Mouse (Mus musculus) forebrain, embryonic 12.5 days (tissue): ENCODE results near the gene Chst5. TPM values are rescaled to one million over a fixed set of nuclear protein-coding genes. Genes with fewer than 3 reads are reported as not detected.

Experiments used
- ATAC-seq: fragments of 200-750 bp; cut with Nextera tagmentation; 2 replicates; pipeline ENCODE4 v1.8.0; 2017; ENCODE audit warnings: moderate TSS enrichment; ENCODE audit not compliant: low FRiP score
- H3K27ac ChIP-seq: fragments of 300-500 bp; sonication (generic); 2 replicates; pipeline ENCODE4 v1.5.1; 2016; ENCODE audit warnings: mild to moderate bottlenecking
- H3K27me3 ChIP-seq: fragments of 300-500 bp; sonication (generic); 2 replicates; pipeline ENCODE4 v1.6.1; 2016; ENCODE audit warnings: mild to moderate bottlenecking
- H3K36me3 ChIP-seq: fragments of 300-500 bp; sonication (generic); replicated peaks from 2 replicates; pipeline ENCODE4 v1.6.1; 2016; ENCODE audit warnings: mild to moderate bottlenecking
- H3K4me1 ChIP-seq: fragments of 300-500 bp; sonication (generic); 2 replicates; pipeline ENCODE4 v1.6.1; 2016
- H3K4me2 ChIP-seq: fragments of 300-500 bp; sonication (generic); 2 replicates; pipeline ENCODE4 v1.6.1; 2016; ENCODE audit warnings: mild to moderate bottlenecking, moderate library complexity
- H3K4me3 ChIP-seq: fragments of 300-500 bp; sonication (generic); replicated peaks from 2 replicates; pipeline ENCODE4 v1.5.1; 2016; ENCODE audit warnings: mild to moderate bottlenecking
- H3K9ac ChIP-seq: fragments of 300-500 bp; sonication (generic); 2 replicates; pipeline ENCODE4 v1.6.1; 2016; ENCODE audit warnings: mild to moderate bottlenecking
- H3K9me3 ChIP-seq: fragments of 300-500 bp; sonication (generic); 2 replicates; pipeline ENCODE4 v1.6.1; 2016
- WGBS: fragments of 180-500 bp; shearing (Covaris S2); methylation state at CpG from one replicate; pipeline ENCODE4 v1.1.7; 2016; 5-methylcytosine and 5-hydroxymethylcytosine counted together
- polyA plus RNA-seq: library from polyadenylated mRNA; unstranded; fragments of >200 nt; fragmentation: Nextera tagmentation; extraction: Ambion mirVana; gene quantifications from 2 replicates; pipeline ENCODE4 v1.2.1, GENCODE M21; 2016

The Chst5 gene
- polyA plus RNA-seq, result 1.5 and 1.7 TPM in 2 replicates

GRCm38 (mm10) chr8:111909621-111910450, at the start of gene Chst5:
TSS of gene Chst5 (minus strand) at chr8:111910447.
- Histone ChIP-seq H3K4me2 (peak within 1 kb of the TSS; percentile 59), H3K9ac (peak within 1 kb of the TSS; percentile 56), H3K9me3 (no peaks in the 10 kb centered on the region), H3K4me3 (peak within 1 kb of the TSS; percentile 39), H3K27ac (no peak within 1 kb of the TSS), H3K36me3 (no peaks in the 10 kb centered on the region), H3K27me3 (peaks cover 20% of the 10 kb centered on the region), H3K4me1 (peaks cover 16% of the 10 kb centered on the region)
- whole genome bisulfite sequencing, result 3% methylated on average over 47 of the region's 47 CpGs
- ATAC-seq, result peak; percentile 71

- ATAC-seq, result no peak
- H3K36me3 ChIP-seq, result peaks cover 47% of the 10 kb centered on the region
- H3K4me2 ChIP-seq, result no peak overlapping the region
- H3K9me3 ChIP-seq, result no peaks in the 10 kb centered on the region
- 96% methylated on average over 2 of the region's 2 CpGs for WGBS
- no peaks in the 10 kb centered on the region for H3K4me1 ChIP-seq
- H3K27me3 ChIP-seq, result no peaks in the 10 kb centered on the region
- H3K27ac ChIP-seq, result no peak overlapping the region
- no peak overlapping the region for H3K9ac ChIP-seq
- H3K4me3 ChIP-seq, result no peak overlapping the region
Measured at GRCm38 (mm10) chr8:111957231-111957630, 47.0 kb upstream of the Chst5 start.

GRCm38 (mm10) chr8:111955879-111956278, 45.6 kb upstream of the Chst5 start:
- 93% methylated on average over 5 of the region's 5 CpGs for WGBS
- no peaks in the 10 kb centered on the region for H3K4me1 ChIP-seq
- H3K9ac ChIP-seq, result no peak overlapping the region
- no peak overlapping the region for H3K27ac ChIP-seq
- peaks cover 58% of the 10 kb centered on the region for H3K36me3 ChIP-seq
- no peaks in the 10 kb centered on the region for H3K9me3 ChIP-seq
- no peak overlapping the region for H3K4me2 ChIP-seq
- no peaks in the 10 kb centered on the region for H3K27me3 ChIP-seq
- H3K4me3 ChIP-seq, result no peak overlapping the region
- ATAC-seq, result no peak

GRCm38 (mm10) chr8:111954844-111955594, 44.8 kb upstream of the Chst5 start:
- H3K27me3 ChIP-seq, result no peaks in the 10 kb centered on the region
- H3K4me1 ChIP-seq, result no peaks in the 10 kb centered on the region
- no peak overlapping the region for H3K9ac ChIP-seq
- H3K4me2 ChIP-seq, result no peak overlapping the region
- no peak overlapping the region for H3K27ac ChIP-seq
- H3K9me3 ChIP-seq, result no peaks in the 10 kb centered on the region
- H3K4me3 ChIP-seq, result no peak overlapping the region
- peaks cover 53% of the 10 kb centered on the region for H3K36me3 ChIP-seq
- ATAC-seq, result no peak
- WGBS, result 88% methylated on average over 4 of the region's 4 CpGs

GRCm38 (mm10) chr8:111951936-111952335, 41.7 kb upstream of the Chst5 start:
- no peaks in the 10 kb centered on the region for H3K27me3 ChIP-seq
- no peaks in the 10 kb centered on the region for H3K4me1 ChIP-seq
- no peak overlapping the region for H3K27ac ChIP-seq
- H3K9ac ChIP-seq, result no peak overlapping the region
- H3K36me3 ChIP-seq, result peaks cover 71% of the 10 kb centered on the region
- no peak overlapping the region for H3K4me2 ChIP-seq
- H3K4me3 ChIP-seq, result no peak overlapping the region
- WGBS, result 90% methylated on average over 5 of the region's 5 CpGs
- ATAC-seq, result no peak
- H3K9me3 ChIP-seq, result no peaks in the 10 kb centered on the region

GRCm38 (mm10) chr8:111951317-111951716, 41.1 kb upstream of the Chst5 start:
- no peak overlapping the region for H3K4me3 ChIP-seq
- no peak overlapping the region for H3K9ac ChIP-seq
- no peak overlapping the region for H3K27ac ChIP-seq
- H3K36me3 ChIP-seq, result peaks cover 69% of the 10 kb centered on the region
- ATAC-seq, result no peak
- no peak overlapping the region for H3K4me2 ChIP-seq
- H3K27me3 ChIP-seq, result no peaks in the 10 kb centered on the region
- H3K4me1 ChIP-seq, result no peaks in the 10 kb centered on the region
- no peaks in the 10 kb centered on the region for H3K9me3 ChIP-seq
- 94% methylated on average over 7 of the region's 7 CpGs for WGBS

GRCm38 (mm10) chr8:111950846-111951245, 40.6 kb upstream of the Chst5 start:
- H3K36me3 ChIP-seq, result peaks cover 72% of the 10 kb centered on the region
- no peaks in the 10 kb centered on the region for H3K27me3 ChIP-seq
- H3K4me3 ChIP-seq, result no peak overlapping the region
- no peaks in the 10 kb centered on the region for H3K4me1 ChIP-seq
- H3K9me3 ChIP-seq, result no peaks in the 10 kb centered on the region
- 93% methylated on average over 3 of the region's 3 CpGs for WGBS
- no peak overlapping the region for H3K4me2 ChIP-seq
- no peak overlapping the region for H3K27ac ChIP-seq
- ATAC-seq, result no peak
- H3K9ac ChIP-seq, result no peak overlapping the region

GRCm38 (mm10) chr8:111947954-111948353, 37.7 kb upstream of the Chst5 start:
- Histone ChIP-seq H3K4me3 (no peak overlapping the region), H3K4me1 (no peaks in the 10 kb centered on the region), H3K9ac (no peak overlapping the region), H3K27me3 (no peaks in the 10 kb centered on the region), H3K27ac (no peak overlapping the region), H3K36me3 (peaks cover 75% of the 10 kb centered on the region), H3K9me3 (no peaks in the 10 kb centered on the region), H3K4me2 (no peak overlapping the region)
- 94% methylated on average over 8 of the region's 8 CpGs for WGBS
- ATAC-seq, result no peak

- WGBS, result 92% methylated on average over 2 of the region's 2 CpGs
- Histone ChIP-seq H3K27me3 (no peaks in the 10 kb centered on the region), H3K4me3 (no peak overlapping the region), H3K27ac (no peak overlapping the region), H3K9me3 (no peaks in the 10 kb centered on the region), H3K36me3 (peaks cover 79% of the 10 kb centered on the region), H3K9ac (no peak overlapping the region), H3K4me2 (no peak overlapping the region), H3K4me1 (peaks cover 2% of the 10 kb centered on the region)
- no peak for ATAC-seq
Measured at GRCm38 (mm10) chr8:111947144-111947543, 36.9 kb upstream of the Chst5 start.

GRCm38 (mm10) chr8:111943544-111943943, 33.3 kb upstream of the Chst5 start:
- H3K9me3 ChIP-seq, result no peaks in the 10 kb centered on the region
- no peak overlapping the region for H3K27ac ChIP-seq
- H3K9ac ChIP-seq, result no peak overlapping the region
- no peak overlapping the region for H3K4me2 ChIP-seq
- no peak for ATAC-seq
- no peaks in the 10 kb centered on the region for H3K27me3 ChIP-seq
- H3K36me3 ChIP-seq, result peaks cover 59% of the 10 kb centered on the region
- no peak overlapping the region for H3K4me3 ChIP-seq
- 86% methylated on average over 2 of the region's 2 CpGs for WGBS
- H3K4me1 ChIP-seq, result peaks cover 22% of the 10 kb centered on the region

GRCm38 (mm10) chr8:111941101-111941454, 30.8 kb upstream of the Chst5 start:
- Histone ChIP-seq H3K9ac (peak overlapping the region; percentile 94), H3K4me3 (peak overlapping the region; percentile 99), H3K4me1 (peaks cover 22% of the 10 kb centered on the region), H3K36me3 (peaks cover 38% of the 10 kb centered on the region), H3K27ac (no peak overlapping the region), H3K9me3 (no peaks in the 10 kb centered on the region), H3K27me3 (no peaks in the 10 kb centered on the region), H3K4me2 (peak overlapping the region; percentile 96)
- peak; percentile 36 for ATAC-seq
- WGBS, result under 1% methylated on average over 19 of the region's 23 CpGs

GRCm38 (mm10) chr8:111940171-111941100, 30.2 kb upstream of the Chst5 start, which contains the start of gene Gabarapl2:
TSS of gene Gabarapl2 (plus strand) at chr8:111940703.
- H3K4me1 ChIP-seq, result peaks cover 22% of the 10 kb centered on the region
- ATAC-seq, result peak; percentile 99
- H3K27ac ChIP-seq, result peak within 1 kb of the TSS; percentile 63

More at GRCm38 (mm10) chr8:111940171-111941100, 30.2 kb upstream of the Chst5 start, which contains the start of gene Gabarapl2:
- WGBS, result under 1% methylated on average over 65 of the region's 65 CpGs
- Histone ChIP-seq H3K36me3 (peaks cover 32% of the 10 kb centered on the region), H3K4me2 (peak within 1 kb of the TSS; percentile 96), H3K9me3 (no peaks in the 10 kb centered on the region), H3K4me3 (peak within 1 kb of the TSS; percentile 99), H3K9ac (peak within 1 kb of the TSS; percentile 94), H3K27me3 (no peaks in the 10 kb centered on the region)
